Mouse (Mus musculus) E14TG2a.4 (cell line): ENCODE results near the gene Serpinh1.

Experiments used
- H3K27me3 ChIP-seq: 2 replicates; pipeline ENCODE4 v1.6.1; 2014; ENCODE audit warnings: low read length, control low read depth; ENCODE audit not compliant: insufficient read depth
- H3K36me3 ChIP-seq: 2 replicates; pipeline ENCODE4 v1.6.1; 2014; ENCODE audit warnings: low read length, control low read depth; ENCODE audit not compliant: insufficient read depth
- H3K4me1 ChIP-seq: replicated peaks from 2 replicates; pipeline ENCODE4 v1.6.1; 2014; ENCODE audit warnings: low read depth, low read length, control low read depth
- H3K4me3 ChIP-seq: replicated peaks from 2 replicates; pipeline ENCODE4 v1.5.1; 2014; ENCODE audit warnings: mild to moderate bottlenecking, low read length
- H3K9me3 ChIP-seq: 2 replicates; pipeline ENCODE4 v1.6.1; 2014; ENCODE audit warnings: low read length, control low read depth
- CTCF ChIP-seq: conservative IDR thresholded peaks from 2 replicates; pipeline ENCODE4 v1.5.1; 2014; ENCODE audit warnings: low read length
- NANOG ChIP-seq: IDR thresholded peaks from 2 replicates; pipeline ENCODE4 v1.6.1; 2014; ENCODE audit warnings: borderline replicate concordance, low read length, mixed read lengths
- POU5F1 ChIP-seq: IDR thresholded peaks from 2 replicates; pipeline ENCODE4 v1.6.1; 2014; ENCODE audit warnings: low read length, borderline replicate concordance

The Serpinh1 gene

DNA sequence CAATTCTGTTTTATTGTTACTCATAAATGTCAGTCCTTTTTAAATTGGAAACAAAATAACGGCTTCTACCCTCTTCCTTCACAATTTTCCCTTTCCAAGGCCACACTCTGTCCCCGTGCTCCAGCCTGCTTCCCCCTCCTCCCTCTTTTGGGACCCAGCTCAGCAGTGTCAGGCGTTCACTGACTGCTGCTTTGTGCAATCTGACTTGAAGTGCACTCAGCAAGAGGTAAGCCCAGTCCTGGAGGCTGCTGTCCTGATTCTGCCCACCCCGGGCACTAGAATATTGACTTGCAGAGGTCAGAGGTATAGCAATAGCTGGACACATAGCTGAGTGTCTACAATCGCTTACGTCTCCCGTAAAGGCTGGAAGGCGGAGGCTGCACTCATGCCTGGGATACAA lies 39.8 kb downstream of the Serpinh1 start:
- no peak for TF ChIP-seq NANOG
- no peak for TF ChIP-seq CTCF
- no peak for TF ChIP-seq POU5F1
- Histone ChIP-seq H3K9me3 (no peaks in the 10 kb centered on the region), H3K36me3 (peaks cover 19% of the 10 kb centered on the region; the same call in 1 of the 2 replicates), H3K4me1 (no peaks in the 10 kb centered on the region), H3K27me3 (peaks cover 8% of the 10 kb centered on the region; the same call in 1 of the 2 replicates), H3K4me3 (no peak overlapping the region)

DNA sequence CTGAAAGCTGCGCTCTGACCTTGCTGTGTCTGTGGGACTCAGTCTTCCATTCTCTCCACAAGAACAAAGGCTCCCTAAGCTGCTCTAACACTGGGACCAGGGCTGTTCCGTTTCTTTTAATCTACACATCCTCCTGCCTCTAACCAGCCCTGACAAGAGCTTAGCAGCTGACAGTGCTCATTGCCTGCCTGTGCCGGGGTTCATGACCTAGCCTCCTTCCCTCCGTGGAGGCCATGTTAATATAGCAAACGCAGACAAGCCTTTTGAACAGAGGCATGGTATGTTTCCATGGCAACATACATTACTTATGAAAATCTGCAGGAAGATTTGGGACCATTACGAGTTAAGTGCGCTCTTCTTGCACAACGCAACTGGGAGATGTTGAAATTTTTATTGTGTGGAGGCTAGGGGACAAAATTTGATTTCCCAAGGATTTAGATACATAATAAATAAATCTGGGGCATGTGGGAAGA lies 40.3 kb downstream of the Serpinh1 start:
- Histone ChIP-seq H3K36me3 (peaks cover 18% of the 10 kb centered on the region; the same call in 1 of the 2 replicates), H3K4me3 (no peak overlapping the region), H3K4me1 (no peaks in the 10 kb centered on the region), H3K27me3 (peaks cover 5% of the 10 kb centered on the region; the same call in 1 of the 2 replicates), H3K9me3 (no peaks in the 10 kb centered on the region)
- TF ChIP-seq NANOG (no peak), CTCF (no peak), POU5F1 (no peak)

DNA sequence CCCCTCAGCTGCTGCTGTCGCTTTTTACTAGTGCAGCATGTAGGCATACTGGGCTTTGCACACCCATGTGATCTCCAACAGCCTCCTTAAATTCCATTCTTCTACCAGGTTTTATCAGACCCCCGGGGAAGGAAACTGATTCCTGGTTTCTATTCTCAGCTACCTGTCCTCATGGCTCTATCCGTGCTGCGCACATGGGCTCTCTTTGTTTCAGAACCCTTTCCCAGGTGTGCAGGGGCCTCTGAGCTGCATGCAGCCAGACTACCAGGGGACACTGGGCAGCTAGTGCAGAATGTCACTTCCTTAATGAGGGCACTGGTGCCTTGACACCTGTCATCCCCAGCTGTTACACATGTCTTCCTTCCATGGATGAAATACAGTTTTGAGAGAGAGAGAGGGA lies 41.0 kb downstream of the Serpinh1 start:
- Histone ChIP-seq H3K27me3 (peaks cover 6% of the 10 kb centered on the region), H3K9me3 (no peaks in the 10 kb centered on the region), H3K36me3 (peaks cover 11% of the 10 kb centered on the region; the same call in 1 of the 2 replicates), H3K4me1 (no peaks in the 10 kb centered on the region), H3K4me3 (no peak overlapping the region)
- TF ChIP-seq POU5F1 = no peak
- TF ChIP-seq NANOG = no peak
- no peak for TF ChIP-seq CTCF

DNA sequence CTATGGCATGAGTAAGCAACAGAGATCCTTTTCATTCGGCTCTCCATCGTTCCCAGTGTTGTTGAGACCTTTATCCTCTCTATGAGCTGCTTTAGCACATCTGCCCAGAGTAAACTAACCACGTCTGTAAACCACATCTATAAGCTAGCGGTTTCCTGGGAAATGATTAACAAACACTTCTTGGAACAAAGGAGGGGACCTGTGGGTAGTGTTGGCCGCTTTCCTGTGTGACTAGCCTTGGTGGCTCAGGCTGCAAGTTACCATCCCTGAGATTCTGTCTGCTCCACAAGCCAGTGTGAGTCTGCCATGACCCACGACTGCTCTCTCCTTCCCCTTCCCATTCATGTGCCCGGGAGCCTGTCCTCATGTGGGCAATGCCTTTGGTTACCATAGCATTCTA lies 41.6 kb downstream of the Serpinh1 start:
- Histone ChIP-seq H3K4me1 (no peaks in the 10 kb centered on the region), H3K9me3 (no peaks in the 10 kb centered on the region), H3K4me3 (no peak overlapping the region), H3K27me3 (peaks cover 12% of the 10 kb centered on the region), H3K36me3 (peaks cover 5% of the 10 kb centered on the region; the same call in 1 of the 2 replicates)
- TF ChIP-seq CTCF (no peak), POU5F1 (no peak), NANOG (no peak)

DNA sequence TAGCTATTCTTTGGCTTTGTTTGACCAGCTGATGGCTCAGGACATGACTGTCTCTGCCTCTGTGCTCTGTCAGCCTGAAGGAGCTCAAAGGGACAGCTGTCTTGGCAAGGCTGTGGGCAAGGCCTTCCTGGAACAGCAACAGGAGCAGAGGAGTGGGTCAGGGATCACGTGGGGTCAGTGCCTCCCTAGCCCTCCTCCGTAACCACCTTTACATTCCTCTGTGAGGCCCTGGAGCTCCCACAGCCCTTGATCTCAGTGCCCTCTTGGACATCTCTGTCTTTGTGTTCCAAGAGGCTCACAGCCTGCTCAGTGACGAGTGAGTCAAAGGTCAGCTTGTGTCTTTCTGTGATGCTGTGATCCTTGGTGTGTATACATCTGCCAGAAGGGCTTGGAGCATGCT lies 46.4 kb downstream of the Serpinh1 start:
- no peaks in the 10 kb centered on the region for H3K9me3 ChIP-seq
- H3K27me3 ChIP-seq = peaks cover 25% of the 10 kb centered on the region
- no peaks in the 10 kb centered on the region for H3K36me3 ChIP-seq
- no peak overlapping the region for H3K4me3 ChIP-seq
- TF ChIP-seq CTCF (no peak), NANOG (no peak), POU5F1 (no peak)
- peaks cover 23% of the 10 kb centered on the region for H3K4me1 ChIP-seq

DNA sequence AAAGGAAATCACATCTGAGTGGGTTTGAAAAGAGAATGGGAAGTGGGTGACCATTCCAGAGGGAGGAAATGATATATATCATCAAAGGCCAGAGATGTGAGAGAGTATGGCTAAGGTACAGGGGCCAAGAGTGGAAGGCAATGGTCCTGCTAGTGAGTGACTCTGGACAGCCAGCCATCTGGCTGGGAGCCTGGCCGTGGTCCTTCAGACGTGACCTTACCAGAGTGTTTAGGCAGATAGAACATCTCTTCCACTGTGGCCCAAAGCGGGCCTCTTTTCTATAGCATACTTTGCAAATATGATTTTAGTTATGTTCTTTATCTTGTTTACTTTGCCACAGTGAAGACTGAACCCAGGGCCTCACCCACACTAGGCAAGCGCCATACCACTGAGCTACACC lies 47.4 kb downstream of the Serpinh1 start:
- TF ChIP-seq POU5F1 (no peak), NANOG (no peak), CTCF (no peak)
- H3K27me3 ChIP-seq = peaks cover 29% of the 10 kb centered on the region
- no peaks in the 10 kb centered on the region for H3K36me3 ChIP-seq
- no peaks in the 10 kb centered on the region for H3K9me3 ChIP-seq
- no peak overlapping the region for H3K4me3 ChIP-seq
- peaks cover 23% of the 10 kb centered on the region for H3K4me1 ChIP-seq

DNA sequence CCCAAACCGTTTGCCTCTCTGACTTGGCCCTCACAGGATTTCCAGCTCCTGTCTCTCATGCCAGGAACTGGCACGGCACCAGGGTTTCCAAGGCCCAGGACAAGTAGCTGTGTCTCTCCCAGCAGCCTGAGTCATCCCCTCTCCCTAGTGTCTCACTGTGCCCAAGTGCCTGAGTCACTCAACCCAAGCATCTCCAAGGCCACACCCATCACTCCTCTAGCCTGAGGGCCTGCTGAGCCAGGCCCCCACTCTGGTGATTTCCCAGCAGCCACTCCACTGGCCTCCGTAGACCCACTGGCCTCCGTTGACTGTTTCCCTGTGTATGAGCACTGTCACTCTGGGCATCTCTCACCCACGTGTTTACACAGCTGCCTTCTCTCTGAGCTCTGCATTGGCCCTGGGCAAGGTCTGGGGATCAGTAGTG lies 48.1 kb downstream of the Serpinh1 start:
- Histone ChIP-seq H3K36me3 (no peaks in the 10 kb centered on the region), H3K27me3 (peaks cover 29% of the 10 kb centered on the region), H3K4me3 (no peak overlapping the region), H3K4me1 (peaks cover 23% of the 10 kb centered on the region), H3K9me3 (no peaks in the 10 kb centered on the region)
- TF ChIP-seq CTCF (no peak), NANOG (no peak), POU5F1 (no peak)

DNA sequence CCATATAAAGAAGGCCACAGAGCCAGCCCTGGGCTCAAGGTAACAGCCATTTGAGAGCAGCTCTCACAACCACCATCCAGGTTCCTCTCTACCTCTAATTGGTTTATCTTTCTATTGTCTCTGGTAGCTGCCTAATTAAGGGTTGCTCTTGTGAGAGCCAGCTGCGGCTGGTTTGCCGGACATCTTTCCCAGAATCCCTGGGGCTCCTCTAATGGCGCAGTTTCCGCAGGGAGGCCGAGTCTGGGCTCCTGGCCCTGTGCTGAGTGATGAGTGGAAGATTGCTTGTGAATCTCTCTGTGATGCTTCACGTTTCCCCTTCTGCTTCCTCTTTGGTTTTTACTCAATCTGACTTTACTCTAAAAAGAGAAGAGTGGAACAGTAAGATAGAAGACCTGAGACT lies 49.0 kb downstream of the Serpinh1 start:
- Histone ChIP-seq H3K4me1 (peaks cover 23% of the 10 kb centered on the region), H3K27me3 (peaks cover 29% of the 10 kb centered on the region), H3K4me3 (no peak overlapping the region), H3K9me3 (no peaks in the 10 kb centered on the region), H3K36me3 (no peaks in the 10 kb centered on the region)
- no peak for TF ChIP-seq POU5F1
- TF ChIP-seq NANOG = peak; percentile 34; the same call in 1 of the 2 replicates
- TF ChIP-seq CTCF = no peak

DNA sequence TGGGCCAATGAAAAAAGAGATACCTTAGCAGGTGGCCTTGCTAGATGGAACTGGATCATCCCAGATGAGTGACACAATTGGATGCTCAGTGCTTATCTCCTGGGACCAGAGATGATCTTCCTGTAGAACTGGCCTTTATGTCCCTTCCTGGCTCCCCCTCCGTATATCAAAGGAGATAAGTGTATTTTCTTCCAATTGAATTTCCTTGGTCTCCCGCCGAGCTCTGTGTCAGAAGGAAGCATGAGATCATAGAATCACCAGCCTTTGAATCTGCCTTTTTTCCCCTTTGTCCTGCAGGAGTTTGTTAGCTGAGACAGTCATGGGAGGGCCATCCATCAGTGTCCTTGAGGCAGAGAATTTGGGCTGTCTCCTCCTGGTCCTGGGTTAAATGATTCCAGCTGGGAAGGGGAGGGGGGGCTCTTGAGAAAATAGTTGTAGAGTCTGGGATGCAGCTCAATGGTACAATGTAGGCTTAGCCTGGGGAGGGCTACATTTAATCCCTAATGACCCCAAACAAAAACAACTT lies 52.3 kb downstream of the Serpinh1 start:
- TF ChIP-seq NANOG = no peak
- no peak for TF ChIP-seq POU5F1
- no peak for TF ChIP-seq CTCF
- Histone ChIP-seq H3K4me1 (peaks cover 23% of the 10 kb centered on the region), H3K27me3 (peaks cover 20% of the 10 kb centered on the region), H3K36me3 (no peaks in the 10 kb centered on the region), H3K9me3 (no peaks in the 10 kb centered on the region), H3K4me3 (no peak overlapping the region)
